In the genomic region with DNA sequence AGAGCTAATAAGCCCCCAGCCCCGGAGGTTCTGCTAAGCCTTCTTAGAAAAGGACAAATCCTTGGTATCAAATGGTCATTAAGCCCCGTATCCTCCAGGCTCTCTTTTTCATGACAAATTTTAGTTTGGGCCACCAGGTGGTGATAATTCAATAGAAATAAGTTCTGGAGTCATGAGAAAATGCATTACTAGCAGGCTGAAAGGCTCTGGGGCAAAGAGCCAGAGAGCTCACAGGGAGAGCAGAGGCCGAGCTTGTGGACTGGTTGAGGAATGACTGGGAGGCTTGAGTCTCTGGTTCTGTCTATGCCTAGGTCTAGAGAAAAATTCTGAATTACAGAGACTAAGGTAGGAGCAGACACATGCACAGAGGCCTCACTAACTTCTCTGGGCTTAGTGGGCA, we compare ENCODE assay signal across 8 mouse cellular contexts.
A peak's percentile ranks its signal among the peaks of the same experiment; 100 is the strongest.
DNase-seq lines count a peak whose midpoint lies in the region; ATAC-seq lines count a peak whose summit lies in the region.

No protein-coding gene starts in this region.

- no peak overlapping the region for H3K9ac ChIP-seq in embryonic facial prominence, embryonic 11.5 days (replicated peaks; ENCODE audit: low read length)
- no peak overlapping the region for H3K9ac ChIP-seq in midbrain, embryonic 11.5 days (ENCODE audit: low read length)
- H3K9ac ChIP-seq in midbrain, embryonic 16.5 days (ENCODE audit: low read depth, low read length), result no peak overlapping the region
- H3K9ac ChIP-seq in forebrain, embryonic 15.5 days (replicated peaks), result no peak overlapping the region

- no peak for ATAC-seq in embryonic facial prominence, embryonic 11.5 days (replicated peaks; ENCODE audit: insufficient number of reproducible peaks, low FRiP score, low TSS enrichment, low read depth)
- ATAC-seq in midbrain, embryonic 11.5 days (ENCODE audit: low FRiP score), result no peak
- ATAC-seq in midbrain, embryonic 16.5 days, result 0 out of 2 replicates have a peak, but pooled peaks have one; percentile 25
- ATAC-seq in forebrain, embryonic 15.5 days (replicated peaks), result no peak

- 52% methylated on average over 3 of the region's 3 CpGs for WGBS in embryonic facial prominence, embryonic 11.5 days
- 65% methylated on average over 3 of the region's 3 CpGs for WGBS in embryonic facial prominence, embryonic 10.5 days
- WGBS in midbrain, embryonic 11.5 days, result 43% methylated on average over 3 of the region's 3 CpGs
- 45% methylated on average over 3 of the region's 3 CpGs for WGBS in midbrain, embryonic 10.5 days
- WGBS in midbrain, embryonic 16.5 days, result 17% methylated on average over 3 of the region's 3 CpGs
- 33% methylated on average over 3 of the region's 3 CpGs for WGBS in forebrain, embryonic 15.5 days

- no peak overlapping the region for H3K4me3 ChIP-seq in embryonic facial prominence, embryonic 11.5 days (ENCODE audit: low read depth, low read length)
- H3K4me3 ChIP-seq in embryonic facial prominence, embryonic 10.5 days, result no peak overlapping the region
- no peak overlapping the region for H3K4me3 ChIP-seq in midbrain, embryonic 11.5 days (ENCODE audit: low read depth, low read length)
- H3K4me3 ChIP-seq in midbrain, embryonic 10.5 days, result no peak overlapping the region
- no peak overlapping the region for H3K4me3 ChIP-seq in midbrain, embryonic 16.5 days (ENCODE audit: low read depth, low read length)
- no peak overlapping the region for H3K4me3 ChIP-seq in forebrain, embryonic 15.5 days

- DNase-seq in embryonic facial prominence, embryonic 11.5 days (ENCODE audit: low spot score), result peak; percentile 19
- no peak for DNase-seq in embryonic facial prominence, embryonic 10.5 days (ENCODE audit: low spot score)
- DNase-seq in midbrain, embryonic 11.5 days (ENCODE audit: low spot score, missing footprints), result peak; percentile 85
- DNase-seq in midbrain, embryonic 10.5 days (ENCODE audit: low spot score), result no peak
- DNase-seq in kidney, postnatal 10 days, result peak; percentile 60
- no peak for DNase-seq in spleen, postnatal 14 days (ENCODE audit: low spot score in 2 of 2)

- H3K4me1 ChIP-seq in embryonic facial prominence, embryonic 11.5 days (ENCODE audit: control insufficient read depth, insufficient read depth, low read length), result no peaks in the 10 kb centered on the region
- H3K4me1 ChIP-seq in embryonic facial prominence, embryonic 10.5 days, result no peaks in the 10 kb centered on the region
- no peaks in the 10 kb centered on the region for H3K4me1 ChIP-seq in midbrain, embryonic 11.5 days (ENCODE audit: control insufficient read depth, insufficient read depth, low read length)
- H3K4me1 ChIP-seq in midbrain, embryonic 10.5 days, result no peaks in the 10 kb centered on the region
- H3K4me1 ChIP-seq in midbrain, embryonic 16.5 days (ENCODE audit: control insufficient read depth, insufficient read depth, low read length), result no peaks in the 10 kb centered on the region
- peaks cover 4% of the 10 kb centered on the region; the same call in 1 of the 2 replicates for H3K4me1 ChIP-seq in forebrain, embryonic 15.5 days

- no peaks in the 10 kb centered on the region for H3K27me3 ChIP-seq in embryonic facial prominence, embryonic 11.5 days (ENCODE audit: control insufficient read depth, insufficient read depth, low read length)
- H3K27me3 ChIP-seq in embryonic facial prominence, embryonic 10.5 days (replicated peaks; ENCODE audit: low read depth, poor library complexity, severe bottlenecking), result no peaks in the 10 kb centered on the region
- no peaks in the 10 kb centered on the region for H3K27me3 ChIP-seq in midbrain, embryonic 11.5 days (ENCODE audit: control insufficient read depth, insufficient read depth, low read length)
- no peaks in the 10 kb centered on the region for H3K27me3 ChIP-seq in midbrain, embryonic 10.5 days (ENCODE audit: low read depth, poor library complexity, severe bottlenecking)
- no peaks in the 10 kb centered on the region for H3K27me3 ChIP-seq in midbrain, embryonic 16.5 days (ENCODE audit: control insufficient read depth, insufficient read depth, low read depth, low read length)
- no peaks in the 10 kb centered on the region for H3K27me3 ChIP-seq in forebrain, embryonic 15.5 days

- no peaks in the 10 kb centered on the region for H3K36me3 ChIP-seq in embryonic facial prominence, embryonic 11.5 days (replicated peaks; ENCODE audit: control insufficient read depth, insufficient read depth, low read depth, low read length)
- no peaks in the 10 kb centered on the region for H3K36me3 ChIP-seq in embryonic facial prominence, embryonic 10.5 days (replicated peaks)
- H3K36me3 ChIP-seq in midbrain, embryonic 11.5 days (ENCODE audit: control insufficient read depth, insufficient read depth, low read length), result no peaks in the 10 kb centered on the region
- no peaks in the 10 kb centered on the region for H3K36me3 ChIP-seq in midbrain, embryonic 10.5 days
- H3K36me3 ChIP-seq in midbrain, embryonic 16.5 days (ENCODE audit: control insufficient read depth, insufficient read depth, low read length), result no peaks in the 10 kb centered on the region
- no peaks in the 10 kb centered on the region for H3K36me3 ChIP-seq in forebrain, embryonic 15.5 days

- H3K27ac ChIP-seq in embryonic facial prominence, embryonic 11.5 days (replicated peaks; ENCODE audit: low read depth, low read length), result no peak overlapping the region
- no peak overlapping the region for H3K27ac ChIP-seq in embryonic facial prominence, embryonic 10.5 days (replicated peaks)
- no peak overlapping the region for H3K27ac ChIP-seq in midbrain, embryonic 11.5 days (ENCODE audit: low read depth, low read length)
- no peak overlapping the region for H3K27ac ChIP-seq in midbrain, embryonic 10.5 days (replicated peaks)
- H3K27ac ChIP-seq in midbrain, embryonic 16.5 days (ENCODE audit: low read length), result no peak overlapping the region
- H3K27ac ChIP-seq in forebrain, embryonic 15.5 days (replicated peaks), result no peak overlapping the region

- H3K9me3 ChIP-seq in embryonic facial prominence, embryonic 11.5 days (replicated peaks; ENCODE audit: control insufficient read depth, low read length), result no peaks in the 10 kb centered on the region
- no peaks in the 10 kb centered on the region for H3K9me3 ChIP-seq in embryonic facial prominence, embryonic 10.5 days
- H3K9me3 ChIP-seq in midbrain, embryonic 11.5 days (ENCODE audit: control insufficient read depth, low read length), result no peaks in the 10 kb centered on the region
- no peaks in the 10 kb centered on the region for H3K9me3 ChIP-seq in midbrain, embryonic 10.5 days (replicated peaks)
- H3K9me3 ChIP-seq in midbrain, embryonic 16.5 days (replicated peaks; ENCODE audit: control insufficient read depth, low read length, poor library complexity, severe bottlenecking), result no peaks in the 10 kb centered on the region
- no peaks in the 10 kb centered on the region for H3K9me3 ChIP-seq in forebrain, embryonic 15.5 days

- H3K4me2 ChIP-seq in embryonic facial prominence, embryonic 11.5 days (ENCODE audit: low read depth, low read length), result no peak overlapping the region
- H3K4me2 ChIP-seq in midbrain, embryonic 11.5 days, result no peak overlapping the region
- no peak overlapping the region for H3K4me2 ChIP-seq in midbrain, embryonic 16.5 days (ENCODE audit: low read length)
- H3K4me2 ChIP-seq in forebrain, embryonic 15.5 days (replicated peaks), result no peak overlapping the region

Comparison
In these comparisons a context has a peak if more than half of its experiments do, and no peak if none do; other contexts are left out.
1. DNase-seq: peak in embryonic facial prominence, embryonic 11.5 days (single experiment), midbrain, embryonic 11.5 days (single experiment) and kidney, postnatal 10 days (single experiment); none in embryonic facial prominence, embryonic 10.5 days (single experiment), midbrain, embryonic 10.5 days (single experiment) and spleen, postnatal 14 days (0 of 2).